Mouse (Mus musculus): ENCODE data around the gene Ulk4.

GRCm38 (mm10) chr9:121241806-121242205 is 35.2 kb downstream of the Ulk4 start:
- TF ChIP-seq CTCF (IDR thresholded peaks at IDR 0.05; ENCODE audit: low read depth) (no peak), EP300 (IDR thresholded peaks at IDR 0.05; ENCODE audit: low read depth) (no peak)
